Mouse (Mus musculus): ENCODE data around the gene Pspc1. TPM values are rescaled to one million over a fixed set of nuclear protein-coding genes. Genes with fewer than 3 reads are reported as not detected.

Gene Pspc1
- polyA plus RNA-seq (2017; shearing (Covaris generic)): 10 to 100 TPM; 39.3 to 42.9 TPM

DNA sequence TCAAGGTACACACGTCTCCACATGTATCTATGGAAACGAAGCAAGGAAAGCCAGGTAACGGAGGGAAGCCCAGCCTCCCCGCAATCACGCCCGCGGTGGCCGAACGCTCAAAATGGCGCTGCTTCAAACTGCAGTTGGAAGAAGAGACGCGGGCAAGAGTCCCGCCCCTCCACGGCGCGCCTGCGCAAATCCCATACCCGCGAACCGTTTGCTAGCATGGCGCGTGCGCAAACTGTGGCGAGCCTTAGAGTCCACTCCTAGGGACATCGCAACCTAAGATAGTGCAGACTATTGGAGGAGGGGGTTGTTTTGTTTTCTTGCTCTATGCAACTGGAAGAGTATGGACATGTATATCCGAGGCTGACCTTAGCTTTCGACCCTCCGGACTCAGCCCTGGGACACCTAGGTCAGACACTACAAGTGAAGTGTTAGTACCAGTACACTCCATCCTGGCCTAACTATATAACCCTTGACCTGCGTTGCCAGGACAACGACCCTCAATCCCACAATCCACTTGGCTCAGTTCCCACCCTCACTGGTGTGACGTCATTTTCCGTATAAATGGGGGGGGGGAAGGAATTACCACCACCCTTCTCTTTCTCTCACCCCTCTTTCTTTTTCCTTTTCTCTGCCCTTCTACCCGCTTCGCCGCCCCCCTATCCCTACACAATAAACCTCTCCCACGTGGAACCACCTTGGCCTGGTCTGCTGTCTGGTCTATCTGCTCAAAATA lies at the start of gene Pspc1:
TSS of gene Pspc1 (minus strand) at position 117 of the 733 bp plus-strand sequence.

DNA sequence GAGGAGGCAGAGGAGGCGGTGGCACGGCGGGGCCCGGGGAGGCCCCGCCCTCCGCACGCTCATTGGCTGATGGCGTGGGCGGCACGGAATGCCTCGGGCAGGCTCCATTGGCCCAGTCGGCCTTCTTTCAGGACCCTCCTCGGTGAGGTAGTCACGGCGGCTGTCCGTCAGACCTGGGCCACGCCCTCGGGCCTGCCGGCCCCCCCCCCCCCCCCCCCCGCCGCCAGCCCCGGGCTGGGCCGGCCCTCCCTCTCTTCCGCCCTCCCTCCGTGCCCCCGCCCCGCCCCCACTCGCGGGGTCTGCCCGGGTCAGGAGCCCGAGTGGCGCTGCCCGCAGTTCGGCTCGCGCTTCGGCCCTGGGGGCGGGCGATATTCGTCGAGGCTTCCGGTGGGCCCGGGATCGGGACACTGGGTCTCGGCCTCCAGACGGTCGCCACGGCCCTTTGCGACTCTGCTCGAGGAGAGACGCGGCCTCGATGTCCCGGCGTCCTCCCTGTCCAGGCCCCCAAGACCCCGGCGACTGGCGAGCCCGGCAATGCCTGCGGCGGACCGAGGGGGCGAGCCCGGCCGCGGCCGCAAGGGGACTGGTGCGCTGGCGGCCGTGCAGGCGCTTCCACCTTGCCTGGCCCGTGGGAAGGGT lies 33.7 kb upstream of the Pspc1 start, which contains the start of gene Zmym5:
TSS of gene Zmym5 (minus strand) at position 16 of the 639 bp plus-strand sequence.

Other genes starting within 250 kb of the Pspc1 start
- gene Cenpj, start 202.9 kb downstream of the Pspc1 start, polyA plus RNA-seq (2017; shearing (Covaris generic)): 10 to 100 TPM in 1 of 2 experiments, 1 to 10 TPM in 1; 8.9 to 10.3 TPM
- gene Parp4, start 202.7 kb downstream of the Pspc1 start, polyA plus RNA-seq (2017; shearing (Covaris generic)): 10 to 100 TPM; 15.6 to 23.5 TPM
- gene Mphosph8, start 110.1 kb downstream of the Pspc1 start, polyA plus RNA-seq (2017; shearing (Covaris generic)): 10 to 100 TPM; 45.1 to 46.9 TPM
- gene Zmym5, start 33.4 kb upstream of the Pspc1 start, polyA plus RNA-seq (2017; shearing (Covaris generic)): 10 to 100 TPM; 41.4 to 46.3 TPM
- gene Zmym2, start 108.3 kb upstream of the Pspc1 start, polyA plus RNA-seq (2017; shearing (Covaris generic)): 10 to 100 TPM; 53.3 to 58.5 TPM